Mouse (Mus musculus): ENCODE measurements around the gene Pank4.

DNA sequence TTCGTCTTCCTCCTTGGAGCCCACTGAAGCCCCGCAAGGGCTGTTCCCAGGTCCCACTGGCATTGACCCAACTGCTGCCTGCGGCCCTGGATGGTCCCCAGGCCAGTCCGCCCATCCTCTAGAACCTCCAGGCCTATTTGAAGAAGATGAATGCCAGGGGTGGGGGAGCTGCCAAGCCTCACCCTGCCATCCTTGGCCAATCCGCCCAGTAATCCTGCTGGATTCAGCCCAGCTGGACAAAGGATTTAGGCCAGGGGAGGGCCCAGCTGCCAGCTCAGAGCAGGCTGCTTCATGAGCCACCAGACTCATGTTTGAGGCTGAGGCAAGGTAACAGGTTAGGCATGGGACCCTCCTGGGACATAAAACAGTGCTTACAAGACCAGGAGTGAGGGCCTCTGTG is 46.9 kb downstream of the Pank4 start:
- TF ChIP-seq MAFK (IDR thresholded peaks at IDR 0.05; ENCODE audit: insufficient read depth, low read depth, low read length) (no peak), ZNF384 (IDR thresholded peaks at IDR 0.05; ENCODE audit: low read depth, low read length) (no peak), ZC3H11A (IDR thresholded peaks at IDR 0.05; ENCODE audit: borderline replicate concordance, low read depth, low read length) (no peak)
